Comparison of ENCODE assay signal across 25 mouse cellular contexts in genomic region chr13:99816666-99817065, GRCm38 (mm10).
A peak's percentile ranks its signal among the peaks of the same experiment; 100 is the strongest.
DNase-seq lines count a peak whose midpoint lies in the region; ATAC-seq and TF ChIP-seq lines count a peak whose summit lies in the region.
"Had no signal": no experiment of that assay in that cellular context is flagged by ENCODE, and none has a peak within 500 bp of the region (broad histone marks: within the 10 kb centered on the region; RNA-seq: fewer than 3 reads in every experiment).

No protein-coding gene starts in this region.

- 44% methylated on average over 6 of the region's 6 CpGs for WGBS in forebrain, embryonic 14.5 days
- 48% methylated on average over 6 of the region's 6 CpGs for WGBS in forebrain, embryonic 16.5 days
- 57% methylated on average over 6 of the region's 6 CpGs for WGBS in limb, embryonic 13.5 days
- WGBS in limb, embryonic 10.5 days: 88% methylated on average over 6 of the region's 6 CpGs

- H3K9ac ChIP-seq in forebrain, embryonic 14.5 days (ENCODE audit: low read length): no peak overlapping the region
- no peak overlapping the region for H3K9ac ChIP-seq in forebrain, embryonic 16.5 days (replicated peaks; ENCODE audit: low read depth, low read length)
- H3K9ac ChIP-seq in limb, embryonic 13.5 days: no peak overlapping the region
- H3K9ac ChIP-seq: embryonic facial prominence, embryonic 13.5 days; forebrain, embryonic 13.5 days; heart, embryonic 13.5 days; hindbrain, embryonic 12.5 days; hindbrain, embryonic 15.5 days had no signal

- H3K4me2 ChIP-seq in forebrain, embryonic 14.5 days (ENCODE audit: low read length): no peak overlapping the region
- H3K4me2 ChIP-seq in forebrain, embryonic 16.5 days (ENCODE audit: low read length): no peak overlapping the region
- no peak overlapping the region for H3K4me2 ChIP-seq in limb, embryonic 13.5 days (replicated peaks)
- H3K4me2 ChIP-seq: embryonic facial prominence, embryonic 13.5 days; forebrain, embryonic 13.5 days; heart, embryonic 13.5 days; hindbrain, embryonic 12.5 days; hindbrain, embryonic 15.5 days had no signal

- H3K27me3 ChIP-seq in forebrain, embryonic 14.5 days (replicated peaks; ENCODE audit: control insufficient read depth, insufficient read depth, low read length): no peaks in the 10 kb centered on the region
- no peaks in the 10 kb centered on the region for H3K27me3 ChIP-seq in forebrain, embryonic 16.5 days (replicated peaks; ENCODE audit: control insufficient read depth, insufficient read depth, low read length)
- H3K27me3 ChIP-seq in limb, embryonic 13.5 days: no peaks in the 10 kb centered on the region
- no peaks in the 10 kb centered on the region for H3K27me3 ChIP-seq in limb, embryonic 10.5 days (ENCODE audit: low read depth, poor library complexity, severe bottlenecking)
- H3K27me3 ChIP-seq: CH12.LX; embryonic facial prominence, embryonic 13.5 days; forebrain, embryonic 13.5 days; heart, embryonic 13.5 days; hindbrain, embryonic 12.5 days; hindbrain, embryonic 15.5 days; Patski had no signal

- TF ChIP-seq POLR2A in brain, embryonic 14.5 days (IDR thresholded peaks at IDR 0.05; ENCODE audit: borderline replicate concordance, extremely low read depth, insufficient read depth, insufficient read length, poor library complexity, severe bottlenecking): no peak

- no peaks in the 10 kb centered on the region for H3K36me3 ChIP-seq in forebrain, embryonic 14.5 days (ENCODE audit: control insufficient read depth, insufficient read depth, low read length)
- H3K36me3 ChIP-seq in forebrain, embryonic 16.5 days (ENCODE audit: control insufficient read depth, insufficient read depth): no peaks in the 10 kb centered on the region
- H3K36me3 ChIP-seq in limb, embryonic 13.5 days: no peaks in the 10 kb centered on the region
- no peaks in the 10 kb centered on the region for H3K36me3 ChIP-seq in limb, embryonic 10.5 days
- H3K36me3 ChIP-seq: embryonic facial prominence, embryonic 13.5 days; forebrain, embryonic 10.5 days; G1E; heart, embryonic 10.5 days; heart, embryonic 13.5 days; hindbrain, embryonic 12.5 days; hindbrain, embryonic 15.5 days had no signal

- H3K4me3 ChIP-seq in forebrain, embryonic 14.5 days (ENCODE audit: low read depth, low read length): no peak overlapping the region
- no peak overlapping the region for H3K4me3 ChIP-seq in forebrain, embryonic 16.5 days (replicated peaks; ENCODE audit: low read length)
- H3K4me3 ChIP-seq in limb, embryonic 13.5 days: no peak overlapping the region
- H3K4me3 ChIP-seq in limb, embryonic 10.5 days: no peak overlapping the region
- H3K4me3 ChIP-seq: embryonic facial prominence, embryonic 13.5 days; forebrain, embryonic 10.5 days; forebrain, embryonic 13.5 days; heart, adult 2 months; heart, embryonic 10.5 days; heart, embryonic 13.5 days; hindbrain, embryonic 12.5 days; hindbrain, embryonic 15.5 days had no signal

- peaks cover 7% of the 10 kb centered on the region; the same call in 1 of the 2 replicates for H3K4me1 ChIP-seq in forebrain, embryonic 14.5 days (ENCODE audit: control insufficient read depth, insufficient read depth, low read length)
- H3K4me1 ChIP-seq in forebrain, embryonic 16.5 days (replicated peaks; ENCODE audit: control insufficient read depth, insufficient read depth, low read length): peaks cover 7% of the 10 kb centered on the region
- H3K4me1 ChIP-seq in limb, embryonic 13.5 days: peaks cover 18% of the 10 kb centered on the region; the same call in 1 of the 2 replicates
- peaks cover 10% of the 10 kb centered on the region for H3K4me1 ChIP-seq in limb, embryonic 10.5 days
- H3K4me1 ChIP-seq: embryonic facial prominence, embryonic 13.5 days; hindbrain, embryonic 15.5 days had no signal

- H3K27ac ChIP-seq in forebrain, embryonic 14.5 days (ENCODE audit: low read depth, low read length): no peak overlapping the region
- no peak overlapping the region for H3K27ac ChIP-seq in forebrain, embryonic 16.5 days (ENCODE audit: low read length)
- H3K27ac ChIP-seq in limb, embryonic 13.5 days: no peak overlapping the region
- no peak overlapping the region for H3K27ac ChIP-seq in limb, embryonic 10.5 days
- H3K27ac ChIP-seq: embryonic facial prominence, embryonic 13.5 days; forebrain, embryonic 10.5 days; forebrain, embryonic 13.5 days; heart, adult 2 months; heart, embryonic 10.5 days; heart, embryonic 13.5 days; hindbrain, embryonic 12.5 days; hindbrain, embryonic 15.5 days had no signal

- no peak for TF ChIP-seq CTCF in brain, embryonic 14.5 days (IDR thresholded peaks at IDR 0.05; ENCODE audit: borderline replicate concordance, extremely low read depth, insufficient read depth, insufficient read length)

- ATAC-seq in forebrain, embryonic 14.5 days: peak; percentile 65; the same call in 1 of the 2 replicates
- no peak for ATAC-seq in forebrain, embryonic 16.5 days
- peak; percentile 51 for ATAC-seq in limb, embryonic 13.5 days (ENCODE audit: low FRiP score, low read depth)
- ATAC-seq: forebrain, embryonic 13.5 days; Patski had no signal

- DNase-seq in forebrain, embryonic 14.5 days (ENCODE audit: low spot score): no peak
- no peak for DNase-seq in limb, embryonic 10.5 days (ENCODE audit: low spot score)
- peak; percentile 24 for DNase-seq in brain, embryonic 14.5 days (ENCODE audit: low read depth)
- DNase-seq in left cerebral cortex, adult 11 months (ENCODE audit: low spot score): no peak
- DNase-seq: adrenal gland, postnatal 10 days; adrenal gland, postnatal 36 days; B cell, adult 2 months; cerebellum, adult 11 months; cerebellum, adult 2 months; cerebellum, adult 9-11 months; cerebellum, postnatal 25 days; gastrocnemius, postnatal 25 days; heart, adult 2 months had no signal

- H3K9me3 ChIP-seq in forebrain, embryonic 14.5 days (replicated peaks; ENCODE audit: control insufficient read depth, low read length): no peaks in the 10 kb centered on the region
- no peaks in the 10 kb centered on the region for H3K9me3 ChIP-seq in forebrain, embryonic 16.5 days (ENCODE audit: control insufficient read depth, low read length)
- H3K9me3 ChIP-seq in limb, embryonic 13.5 days: no peaks in the 10 kb centered on the region
- H3K9me3 ChIP-seq in limb, embryonic 10.5 days (replicated peaks): no peaks in the 10 kb centered on the region
- H3K9me3 ChIP-seq: embryonic facial prominence, embryonic 13.5 days; forebrain, embryonic 10.5 days; forebrain, embryonic 13.5 days; heart, embryonic 10.5 days; heart, embryonic 13.5 days; hindbrain, embryonic 12.5 days; hindbrain, embryonic 15.5 days had no signal
